Mouse (Mus musculus) stomach, embryonic 15.5 days (tissue): ENCODE measurements around the gene Srsf9. TPM values are rescaled to one million over a fixed set of nuclear protein-coding genes. Genes with fewer than 3 reads are reported as not detected.

ENCODE experiments used
- ATAC-seq: fragments of 200-750 bp; cut with Nextera tagmentation; 2 replicates; pipeline ENCODE4 v1.8.0; 2017; ENCODE audit warnings: low read depth, moderate number of reproducible peaks, moderate TSS enrichment; ENCODE audit not compliant: insufficient read depth, low FRiP score
- H3K27ac ChIP-seq: fragments of 300-500 bp; sonication (generic); 2 replicates; pipeline ENCODE4 v1.5.1; 2015; ENCODE audit warnings: mild to moderate bottlenecking, inconsistent platforms
- H3K27me3 ChIP-seq: fragments of 300-500 bp; sonication (generic); replicated peaks from 2 replicates; pipeline ENCODE4 v1.6.1; 2015; ENCODE audit warnings: inconsistent platforms
- H3K36me3 ChIP-seq: fragments of 300-500 bp; sonication (generic); 2 replicates; pipeline ENCODE4 v1.6.1; 2015; ENCODE audit warnings: inconsistent platforms
- H3K4me1 ChIP-seq: fragments of 300-500 bp; sonication (generic); 2 replicates; pipeline ENCODE4 v1.6.1; 2015; ENCODE audit warnings: inconsistent platforms
- H3K4me2 ChIP-seq: fragments of 300-500 bp; sonication (generic); 2 replicates; pipeline ENCODE4 v1.6.1; 2015; ENCODE audit warnings: mild to moderate bottlenecking, inconsistent platforms
- H3K4me3 ChIP-seq: fragments of 300-500 bp; sonication (generic); replicated peaks from 2 replicates; pipeline ENCODE4 v1.5.1; 2015; ENCODE audit warnings: inconsistent platforms
- H3K9ac ChIP-seq: fragments of 300-500 bp; sonication (generic); 2 replicates; pipeline ENCODE4 v1.6.1; 2015; ENCODE audit warnings: inconsistent platforms
- H3K9me3 ChIP-seq: fragments of 300-500 bp; sonication (generic); 2 replicates; pipeline ENCODE4 v1.6.1; 2016; ENCODE audit warnings: inconsistent platforms
- WGBS: fragments of 180-500 bp; shearing (Covaris S2); methylation state at CpG from one replicate; pipeline ENCODE4 v1.1.7; 2015; 5-methylcytosine and 5-hydroxymethylcytosine counted together
- polyA plus RNA-seq: library from polyadenylated mRNA; unstranded; fragments of >200 nt; fragmentation: Nextera tagmentation; extraction: Ambion mirVana; gene quantifications from 2 replicates; pipeline ENCODE4 v1.2.1, GENCODE M21; 2015

The Srsf9 gene
- polyA plus RNA-seq, 1 experiment from 2014 or later = 262 TPM

GRCm38 (mm10) chr5:115330955-115331354, 4.0 kb downstream of the Srsf9 start:
- Histone ChIP-seq H3K4me1 (peaks cover 18% of the 10 kb centered on the region), H3K9ac (no peak overlapping the region), H3K27me3 (no peaks in the 10 kb centered on the region), H3K9me3 (no peaks in the 10 kb centered on the region), H3K4me2 (no peak overlapping the region), H3K36me3 (peaks cover 50% of the 10 kb centered on the region), H3K27ac (no peak overlapping the region), H3K4me3 (no peak overlapping the region)
- no peak for ATAC-seq
- WGBS = 83% methylated on average over 9 of the region's 9 CpGs

- Histone ChIP-seq H3K4me1 (peaks cover 9% of the 10 kb centered on the region), H3K27ac (no peak overlapping the region), H3K4me2 (no peak overlapping the region), H3K9ac (no peak overlapping the region), H3K4me3 (no peak overlapping the region), H3K27me3 (no peaks in the 10 kb centered on the region), H3K9me3 (no peaks in the 10 kb centered on the region), H3K36me3 (peaks cover 54% of the 10 kb centered on the region)
- ATAC-seq = peak; percentile 78
- 75% methylated on average over 3 of the region's 3 CpGs for WGBS
These were observed 6.6 kb downstream of the Srsf9 start for GRCm38 (mm10) chr5:115333626-115334025.

- ATAC-seq = no peak
- H3K9ac ChIP-seq = no peak overlapping the region
- WGBS = 13% methylated on average over 7 of the region's 7 CpGs
These were observed 13.0 kb downstream of the Srsf9 start for GRCm38 (mm10) chr5:115340007-115340406.

GRCm38 (mm10) chr5:115340577-115341313, 13.8 kb downstream of the Srsf9 start, which contains the start of the genes Gatc and Triap1:
Gene Gatc (minus strand): TSS chr5:115341178.
Gene Triap1 (plus strand): TSS chr5:115341225.
- Histone ChIP-seq H3K9me3 (no peaks in the 10 kb centered on the region), H3K4me2 (peak within 1 kb of the TSS; percentile 62), H3K27ac (peak within 1 kb of the TSS; percentile 86), H3K36me3 (peaks cover 34% of the 10 kb centered on the region), H3K4me1 (peaks cover 6% of the 10 kb centered on the region; the same call in 1 of the 2 replicates), H3K27me3 (no peaks in the 10 kb centered on the region), H3K4me3 (peak within 1 kb of the TSS; percentile 91), H3K9ac (peak within 1 kb of the TSS; percentile 85)
- WGBS = under 1% methylated on average over 62 of the region's 62 CpGs
- ATAC-seq = peak; percentile 88

More at GRCm38 (mm10) chr5:115340007-115340406, 13.0 kb downstream of the Srsf9 start:
- Histone ChIP-seq H3K27ac (no peak overlapping the region), H3K27me3 (no peaks in the 10 kb centered on the region), H3K36me3 (peaks cover 34% of the 10 kb centered on the region), H3K4me1 (peaks cover 8% of the 10 kb centered on the region; the same call in 1 of the 2 replicates), H3K4me2 (peak overlapping the region; percentile 62), H3K4me3 (peak overlapping the region; percentile 91), H3K9me3 (no peaks in the 10 kb centered on the region)

- Histone ChIP-seq H3K4me3 (peak overlapping the region; percentile 91), H3K4me1 (peaks cover 6% of the 10 kb centered on the region; the same call in 1 of the 2 replicates), H3K27ac (peak overlapping the region; percentile 86), H3K4me2 (peak overlapping the region; percentile 62), H3K36me3 (peaks cover 30% of the 10 kb centered on the region), H3K9ac (peak overlapping the region; percentile 85; the same call in 1 of the 2 replicates), H3K27me3 (no peaks in the 10 kb centered on the region), H3K9me3 (no peaks in the 10 kb centered on the region)
- peak; percentile 74 for ATAC-seq
- WGBS = 11% methylated on average over 36 of the region's 36 CpGs
These were observed 14.6 kb downstream of the Srsf9 start for GRCm38 (mm10) chr5:115341314-115342165.

- Histone ChIP-seq H3K27ac (no peak overlapping the region), H3K27me3 (no peaks in the 10 kb centered on the region), H3K4me3 (peak overlapping the region; percentile 93), H3K4me1 (peaks cover 10% of the 10 kb centered on the region), H3K4me2 (peak overlapping the region; percentile 75), H3K36me3 (peaks cover 30% of the 10 kb centered on the region), H3K9ac (no peak overlapping the region), H3K9me3 (no peaks in the 10 kb centered on the region)
- 0 out of 2 replicates have a peak, but pooled peaks have one; percentile 51 for ATAC-seq
- 0% methylated on average over 5 of the region's 5 CpGs for WGBS
These were observed 20.6 kb downstream of the Srsf9 start for GRCm38 (mm10) chr5:115347564-115347963.

GRCm38 (mm10) chr5:115348546-115349224, 21.7 kb downstream of the Srsf9 start, which contains the start of gene Cox6a1:
Gene Cox6a1 (minus strand): TSS chr5:115348981.
- Histone ChIP-seq H3K27ac (peak within 1 kb of the TSS; percentile 90), H3K4me1 (peaks cover 10% of the 10 kb centered on the region), H3K9ac (peak within 1 kb of the TSS; percentile 85), H3K4me2 (peak within 1 kb of the TSS; percentile 75), H3K4me3 (peak within 1 kb of the TSS; percentile 93), H3K27me3 (no peaks in the 10 kb centered on the region), H3K36me3 (peaks cover 19% of the 10 kb centered on the region), H3K9me3 (no peaks in the 10 kb centered on the region)
- ATAC-seq = peak; percentile 93
- WGBS = under 1% methylated on average over 73 of the region's 74 CpGs

- Histone ChIP-seq H3K27ac (peak overlapping the region; percentile 90), H3K4me3 (peak overlapping the region; percentile 93), H3K9ac (peak overlapping the region; percentile 60; the same call in 1 of the 2 replicates), H3K4me1 (peaks cover 10% of the 10 kb centered on the region), H3K4me2 (peak overlapping the region; percentile 75), H3K36me3 (peaks cover 14% of the 10 kb centered on the region), H3K9me3 (no peaks in the 10 kb centered on the region), H3K27me3 (no peaks in the 10 kb centered on the region)
- ATAC-seq = peak; percentile 16; the same call in 1 of the 2 replicates
- 1% methylated on average over 18 of the region's 18 CpGs for WGBS
These were observed 22.2 kb downstream of the Srsf9 start for GRCm38 (mm10) chr5:115349225-115349555.

- no peak overlapping the region for H3K4me3 ChIP-seq
- no peak overlapping the region for H3K27ac ChIP-seq
- WGBS = 79% methylated on average over 5 of the region's 5 CpGs
- no peak for ATAC-seq
- no peak overlapping the region for H3K4me2 ChIP-seq
- no peaks in the 10 kb centered on the region for H3K27me3 ChIP-seq
- no peaks in the 10 kb centered on the region for H3K36me3 ChIP-seq
- H3K4me1 ChIP-seq = peaks cover 10% of the 10 kb centered on the region
- H3K9me3 ChIP-seq = no peaks in the 10 kb centered on the region
- H3K9ac ChIP-seq = no peak overlapping the region
These were observed 24.4 kb downstream of the Srsf9 start for GRCm38 (mm10) chr5:115351348-115351747.

GRCm38 (mm10) chr5:115355070-115355469, 28.1 kb downstream of the Srsf9 start:
- Histone ChIP-seq H3K9ac (no peak overlapping the region), H3K27ac (no peak overlapping the region), H3K9me3 (no peaks in the 10 kb centered on the region), H3K4me1 (no peaks in the 10 kb centered on the region), H3K27me3 (no peaks in the 10 kb centered on the region), H3K4me3 (no peak overlapping the region), H3K36me3 (no peaks in the 10 kb centered on the region), H3K4me2 (no peak overlapping the region)
- 40% methylated on average over 13 of the region's 13 CpGs for WGBS
- no peak for ATAC-seq

- no peaks in the 10 kb centered on the region for H3K36me3 ChIP-seq
- H3K4me1 ChIP-seq = no peaks in the 10 kb centered on the region
- H3K9me3 ChIP-seq = no peaks in the 10 kb centered on the region
- 0 out of 2 replicates have a peak, but pooled peaks have one; percentile 47 for ATAC-seq
- H3K27ac ChIP-seq = no peak overlapping the region
- whole genome bisulfite sequencing = 2% methylated on average over 12 of the region's 12 CpGs
- no peak overlapping the region for H3K4me2 ChIP-seq
- no peak overlapping the region for H3K9ac ChIP-seq
- H3K4me3 ChIP-seq = no peak overlapping the region
- H3K27me3 ChIP-seq = no peaks in the 10 kb centered on the region
These were observed 31.9 kb downstream of the Srsf9 start for GRCm38 (mm10) chr5:115358872-115359271.
